Mouse (Mus musculus) spleen, adult 18-20 months (tissue): Measurements from ENCODE around the gene Orc3.
A peak's percentile ranks its signal among the peaks of the same experiment; 100 is the strongest.
"Not testable (repeated sequence)": the region's sequence is repeated elsewhere in the genome, so short reads cannot be mapped to it uniquely, and the experiment has no call there.

Experiments
- DNase-seq, 2 experiments: peaks; one replicate each; pipeline ENCODE4 v3.0.0; 2022; ENCODE audit warnings: mixed read lengths in 2 of 2

The Orc3 gene

GRCm38 (mm10) chr4:34581489-34581888, 33.3 kb downstream of the Orc3 start:
- DNase-seq, result not testable (repeated sequence)

DNA sequence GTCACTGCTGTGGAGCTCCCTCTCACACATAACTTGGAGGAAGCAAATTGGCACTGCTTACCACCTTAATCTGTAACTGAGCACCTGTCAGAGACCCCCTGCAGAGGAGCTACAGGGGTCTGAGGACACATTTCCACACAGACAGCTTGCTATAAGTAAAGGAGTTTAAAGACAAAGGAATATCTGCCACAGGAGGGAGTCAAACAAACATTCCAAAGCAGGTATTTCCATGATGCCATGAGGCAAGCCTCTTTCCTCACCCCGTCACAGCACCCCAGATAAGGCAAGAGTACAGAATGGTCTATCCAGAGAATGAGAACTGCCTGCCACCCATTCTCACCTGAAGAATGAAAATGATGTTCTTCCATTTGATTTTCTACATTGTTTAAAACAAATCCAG, 35.5 kb downstream of the Orc3 start:
- DNase-seq, result no peak

DNA sequence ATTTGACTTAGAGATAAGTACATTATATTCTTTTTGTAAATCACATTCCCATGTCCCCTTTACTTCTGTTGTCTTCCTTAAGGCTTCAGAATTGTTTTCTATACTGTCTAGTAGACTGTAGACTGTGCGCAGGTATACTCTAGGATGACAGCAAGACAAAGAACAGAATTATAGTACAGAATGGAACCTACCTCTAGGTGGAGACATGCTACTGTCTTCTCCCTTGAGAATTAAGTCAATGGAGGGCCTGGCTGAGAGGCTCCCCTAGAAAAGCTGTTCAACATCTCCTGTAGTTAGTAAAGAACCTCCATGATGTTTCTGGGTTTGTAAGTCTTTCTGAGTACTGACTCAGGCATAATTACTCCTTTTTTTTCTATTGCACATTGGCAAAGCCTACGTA, 37.7 kb downstream of the Orc3 start:
- DNase-seq, result no peak

DNA sequence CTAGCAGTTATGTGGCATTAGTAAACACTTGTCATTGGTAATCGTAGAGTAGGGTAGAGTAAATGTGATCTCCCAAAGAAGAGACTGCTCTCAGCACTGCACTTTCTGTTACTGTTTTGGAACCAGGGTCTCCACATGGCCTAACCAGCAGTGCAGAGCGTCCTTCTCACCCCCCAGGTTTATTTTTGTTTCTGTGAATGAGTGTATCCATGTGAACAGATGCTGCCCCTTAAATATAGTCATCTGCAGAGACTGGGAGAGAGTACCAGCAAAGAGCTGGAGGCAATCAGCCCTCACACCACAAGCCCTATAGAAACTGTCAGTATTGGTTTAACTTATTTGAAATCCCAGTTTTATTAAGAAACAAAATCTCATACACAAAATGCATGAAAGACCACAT, 41.9 kb downstream of the Orc3 start:
- no peak for DNase-seq

DNA sequence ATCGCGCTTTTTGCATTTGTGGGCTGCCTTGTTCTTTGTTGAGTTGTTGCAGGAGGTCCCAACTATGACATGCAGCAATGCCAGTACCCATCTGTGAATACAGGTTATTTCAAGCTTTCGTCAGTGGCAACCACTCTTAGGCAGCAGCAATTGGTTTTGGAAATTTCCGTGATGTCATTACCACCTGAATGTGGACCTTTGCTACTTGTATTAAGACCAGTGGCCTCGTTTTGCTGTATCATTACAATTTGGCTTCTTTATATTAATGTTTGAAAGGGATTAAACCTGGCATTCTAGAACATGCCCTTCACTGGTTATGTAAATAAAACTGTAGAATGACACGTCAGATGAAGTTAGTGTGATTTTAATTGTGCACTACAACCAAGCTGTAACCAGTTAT, 48.5 kb downstream of the Orc3 start:
- no peak for DNase-seq

DNA sequence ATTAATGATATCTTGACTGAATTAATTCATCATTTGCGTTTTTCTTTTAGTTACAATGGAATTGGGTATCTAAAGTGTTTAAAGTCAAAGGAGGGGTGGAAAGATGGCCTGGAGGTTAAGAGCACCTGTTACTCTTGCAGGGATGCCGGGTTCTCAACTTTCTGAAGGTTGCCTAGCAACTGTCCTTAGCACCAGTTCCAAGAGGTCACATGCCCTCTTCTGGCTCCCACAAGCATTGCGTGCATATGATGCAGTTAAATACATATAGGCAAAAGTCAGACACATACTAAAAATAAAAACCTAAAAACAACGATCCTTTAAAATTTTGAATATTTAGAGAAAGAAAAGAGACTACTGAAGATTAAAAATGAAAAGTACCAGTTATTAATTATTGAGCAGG, 53.8 kb downstream of the Orc3 start:
- DNase-seq, result peak; percentile 16 to 34

DNA sequence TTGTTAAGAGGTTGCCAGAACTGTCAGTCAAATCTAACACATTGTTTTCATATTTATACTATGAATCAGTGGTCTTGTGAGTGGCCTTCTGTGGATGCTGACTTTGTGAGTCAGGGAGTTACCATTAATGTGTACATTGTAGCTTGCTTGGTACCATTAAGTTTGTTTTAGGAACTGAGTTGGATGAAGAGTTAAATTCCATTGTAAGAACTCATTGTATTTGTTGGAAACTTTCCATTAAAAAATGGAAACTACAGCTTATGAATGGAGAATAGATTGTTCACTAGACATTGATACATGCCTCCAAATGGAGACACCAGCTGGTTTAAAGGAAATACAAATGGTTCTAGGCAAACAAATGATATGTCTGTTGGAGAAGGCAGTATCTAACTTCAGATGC, 58.6 kb downstream of the Orc3 start:
- no peak for DNase-seq

DNA sequence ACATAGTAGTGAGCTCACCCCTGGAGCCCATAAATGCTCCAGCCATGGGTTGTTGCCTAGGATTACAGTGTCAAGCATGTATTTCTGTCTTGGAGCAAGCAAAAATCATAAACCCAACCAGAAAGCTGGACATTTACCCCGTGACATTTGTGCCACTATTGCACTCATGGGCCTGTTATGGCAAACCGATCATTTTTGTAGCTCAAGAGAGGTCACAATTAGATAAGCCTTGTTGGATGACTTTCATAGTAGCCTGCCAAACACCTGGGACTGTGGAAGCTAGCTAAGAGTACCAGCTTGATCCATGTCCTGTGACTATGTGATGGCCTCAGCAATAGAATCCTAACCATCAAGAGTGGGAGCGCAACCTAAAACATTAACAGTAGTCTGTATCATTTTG, 59.1 kb downstream of the Orc3 start:
- no peak for DNase-seq

DNA sequence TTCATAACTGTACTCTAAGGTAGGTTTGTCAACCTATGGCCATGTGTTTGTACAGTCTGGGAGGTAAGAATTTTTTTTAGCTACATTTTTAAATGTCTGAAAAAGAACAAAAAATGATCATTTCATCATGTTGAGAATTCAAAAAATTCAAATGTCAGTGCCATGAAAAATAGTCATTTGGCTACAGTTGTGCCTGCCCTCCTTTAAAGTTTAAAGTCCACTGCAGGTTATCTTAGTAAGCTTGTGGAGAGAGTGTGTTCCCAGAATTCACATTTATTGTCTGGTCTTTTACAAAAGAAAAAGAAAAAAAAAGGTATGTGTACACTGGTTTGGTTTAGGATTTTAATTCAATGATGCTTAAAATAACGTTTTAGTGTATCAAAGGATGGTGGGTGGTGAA, 60.1 kb downstream of the Orc3 start:
- no peak for DNase-seq

DNA sequence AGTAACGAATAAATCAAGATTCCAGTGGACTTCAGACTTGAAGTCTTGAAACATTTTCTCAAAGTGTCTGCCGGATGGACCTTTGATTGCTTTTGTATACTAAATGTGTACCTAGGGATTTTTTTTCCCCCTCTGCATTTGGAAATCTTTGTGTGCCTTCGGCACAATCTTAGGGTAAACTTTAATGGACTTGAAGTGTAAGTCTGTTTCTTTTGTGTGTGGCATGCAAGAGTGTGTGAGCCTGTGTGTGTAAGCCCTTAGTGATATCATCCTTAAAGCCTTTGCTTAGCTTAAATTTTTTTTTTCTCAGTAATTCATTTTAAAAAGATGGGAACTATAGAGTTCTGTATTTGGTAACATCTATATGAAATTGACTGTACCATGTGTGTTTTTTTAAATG, 62.8 kb downstream of the Orc3 start:
- DNase-seq, result no peak

DNA sequence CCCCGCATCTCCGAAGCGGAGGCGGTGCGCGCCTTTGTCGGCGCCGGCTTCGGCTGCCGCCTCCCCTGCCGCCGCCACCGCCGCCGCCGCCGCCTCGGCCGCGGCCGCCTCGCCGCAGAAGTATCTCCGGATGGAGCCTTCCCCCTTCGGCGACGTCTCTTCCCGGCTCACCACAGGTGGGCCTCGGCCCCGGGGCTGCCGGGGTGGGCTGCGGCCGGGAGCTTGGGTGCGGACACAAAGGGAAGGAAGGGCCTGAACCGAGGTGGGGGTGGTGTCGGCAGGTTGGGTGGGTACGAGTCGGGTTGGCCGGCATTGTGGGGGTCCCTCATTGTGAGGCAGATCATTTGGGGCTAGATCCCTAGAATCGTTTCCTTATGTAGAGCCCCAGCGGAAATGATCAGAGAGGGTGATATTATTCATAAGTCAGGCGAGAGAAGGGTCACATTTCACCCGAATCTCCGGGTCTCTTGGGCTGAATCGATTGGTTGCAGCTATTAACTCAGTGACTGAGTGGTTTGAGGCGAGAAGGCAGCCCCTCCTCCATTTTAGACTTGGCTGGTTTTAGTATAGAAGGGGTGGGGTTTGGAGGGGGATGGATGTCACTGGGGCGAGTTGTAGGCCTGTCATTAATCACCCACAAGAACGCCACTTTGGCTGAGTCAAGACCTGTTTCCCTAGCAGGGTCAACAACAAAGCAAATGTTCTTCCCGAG, 63.5 kb downstream of the Orc3 start:
- peak; percentile 40 to 44 for DNase-seq

DNA sequence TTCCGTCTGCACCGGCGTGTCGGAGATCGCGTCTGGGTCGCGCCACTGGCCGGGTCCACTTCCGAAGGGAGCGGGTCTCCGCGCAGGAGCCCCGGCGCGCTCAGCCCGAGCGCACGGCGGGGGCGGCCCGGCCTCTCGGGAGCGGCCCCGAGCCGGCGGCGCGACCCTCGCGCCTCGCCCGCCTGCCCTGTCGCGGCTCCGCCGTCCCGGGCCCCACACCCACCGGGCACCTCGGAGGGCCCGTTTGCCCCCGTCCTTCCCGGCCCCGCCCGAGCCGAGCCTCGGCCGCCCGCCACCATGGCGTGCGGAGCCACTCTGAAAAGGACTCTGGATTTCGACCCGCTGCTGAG, 64.0 kb downstream of the Orc3 start, which contains the start of gene Akirin2:
Akirin2 (plus strand) TSS at position 190 of the 350 bp plus-strand sequence.
- DNase-seq, result no peak

GRCm38 (mm10) chr4:34549981-34550747, 64.6 kb downstream of the Orc3 start:
- peak; percentile 94 to 95 for DNase-seq

DNA sequence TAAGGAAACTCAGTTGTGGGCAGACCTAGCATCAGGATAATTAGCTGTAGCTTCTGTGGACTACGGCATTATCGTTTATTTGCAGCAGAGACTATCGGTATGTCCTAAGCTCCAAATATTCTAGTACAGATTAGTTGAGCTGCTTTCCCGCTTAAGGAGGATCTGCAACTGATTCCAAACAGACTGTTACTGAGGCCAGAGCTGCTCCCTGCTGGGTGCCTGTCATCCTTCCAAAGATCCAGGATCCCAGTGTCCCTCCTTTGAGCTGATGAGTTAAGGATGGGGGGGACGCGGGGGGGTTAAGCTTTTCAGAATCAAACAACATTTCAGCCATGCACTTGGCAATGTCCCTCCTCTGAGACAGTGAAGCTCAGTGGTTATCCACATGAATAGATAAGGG, 84.8 kb downstream of the Orc3 start:
- no peak for DNase-seq

DNA sequence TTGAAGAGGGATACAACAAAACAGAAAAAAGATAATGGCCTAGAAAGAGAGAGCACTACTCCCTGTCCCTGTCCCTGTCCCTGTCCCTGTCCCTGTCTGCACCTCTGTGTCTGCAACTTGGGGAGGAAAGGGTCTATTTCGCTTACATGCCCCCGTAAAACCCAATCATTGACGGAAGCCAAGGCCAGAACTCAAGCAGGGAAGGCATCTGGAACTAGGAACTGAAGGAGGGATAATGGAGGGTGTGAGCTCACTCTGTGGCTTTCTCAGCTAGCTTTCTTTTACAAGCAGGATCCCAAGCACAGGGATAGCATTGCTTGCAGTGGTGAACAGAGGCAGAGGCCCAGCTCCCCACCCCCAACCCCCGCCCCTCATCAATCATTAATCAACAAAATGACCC, 85.4 kb downstream of the Orc3 start:
- no peak for DNase-seq

- no peak for DNase-seq
Measured at GRCm38 (mm10) chr4:34528430-34529100, 86.2 kb downstream of the Orc3 start.

DNA sequence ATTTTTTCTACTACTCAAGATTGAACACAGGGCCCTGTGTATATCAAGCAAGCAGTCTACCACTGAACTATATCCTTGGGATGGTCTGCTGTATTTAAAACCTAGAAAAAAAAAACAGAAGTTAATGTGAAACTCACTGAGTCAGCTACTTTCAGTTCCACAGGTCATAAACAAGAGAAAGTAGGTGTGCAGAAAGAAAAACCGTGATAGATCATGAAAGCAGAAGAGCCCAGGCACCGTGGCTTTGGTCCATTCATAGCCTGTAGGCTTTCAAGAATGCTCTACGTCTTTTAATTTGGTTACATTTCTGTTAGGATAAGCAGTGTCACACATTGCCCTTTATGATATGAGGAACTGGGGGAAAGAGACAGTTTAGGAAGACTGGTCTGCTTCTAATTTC, 88.0 kb downstream of the Orc3 start:
- no peak for DNase-seq

GRCm38 (mm10) chr4:34523586-34523985, 91.2 kb downstream of the Orc3 start:
- DNase-seq, result no peak

DNA sequence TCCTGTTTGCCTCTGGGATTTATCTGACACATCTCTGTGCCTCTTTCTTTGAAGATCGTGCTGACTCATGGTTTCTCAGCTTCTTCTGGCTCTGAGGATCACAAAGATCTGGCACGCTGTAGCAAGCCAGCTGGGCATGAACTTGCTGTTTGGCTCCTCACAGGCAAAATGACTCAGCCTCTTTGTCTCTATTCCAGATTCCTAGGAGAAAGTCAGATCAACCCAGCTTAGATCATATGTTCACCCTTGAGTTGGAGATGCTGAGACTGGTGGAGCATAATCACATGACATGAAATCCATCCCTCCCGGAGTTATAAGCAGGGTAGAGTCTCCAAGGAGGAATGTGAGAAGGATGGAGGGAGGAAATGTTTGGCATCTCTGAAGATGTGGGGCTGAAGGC, 91.9 kb downstream of the Orc3 start:
- DNase-seq, result no peak
